Mouse (Mus musculus) cerebellum, postnatal 10 days (tissue): Measurements from ENCODE around the gene Gna12.

Experiments used
- DNase-seq, 2 experiments: peaks; one replicate each; pipeline ENCODE4 v3.0.0; 2021; ENCODE audit warnings: mixed read lengths in 2 of 2

The Gna12 gene

DNA sequence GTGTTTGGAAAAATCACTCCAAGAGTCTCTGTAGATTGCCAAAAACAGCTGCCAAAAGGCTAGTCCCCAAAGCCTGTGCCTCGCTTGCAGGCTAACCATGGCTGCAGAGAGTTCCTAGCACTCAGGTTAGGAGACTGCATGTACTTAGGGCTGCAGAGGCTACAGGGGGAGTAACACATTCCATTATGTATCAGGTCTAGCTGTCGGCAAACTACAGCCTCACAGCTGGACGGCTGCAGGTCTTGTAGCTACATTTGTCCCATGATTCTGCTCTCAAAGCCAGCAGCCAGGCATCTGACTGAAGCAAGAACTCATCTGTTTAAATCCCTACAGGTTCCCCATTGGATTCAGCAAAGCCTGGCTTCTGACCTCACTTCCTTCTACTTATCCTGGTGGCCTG lies 35.5 kb downstream of the Gna12 start:
- no peak for DNase-seq

DNA sequence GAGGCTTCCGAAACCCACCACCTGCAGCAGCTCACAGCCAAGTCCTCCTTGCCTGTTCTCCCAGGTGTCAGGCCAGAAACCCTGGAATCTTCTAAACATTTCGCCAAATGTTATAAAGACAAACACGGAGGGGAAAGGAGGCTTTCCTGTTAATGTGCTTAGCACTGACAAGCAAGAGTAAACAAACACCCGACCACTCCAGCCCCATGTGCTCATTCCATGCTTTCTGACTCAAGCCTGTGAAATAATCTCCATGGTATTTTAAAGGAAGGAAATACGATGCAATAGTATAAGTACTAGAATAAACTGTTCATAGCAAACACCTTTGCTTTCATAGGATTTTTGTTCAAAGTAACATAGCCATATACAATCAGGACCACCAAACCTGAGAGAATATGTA lies 38.0 kb downstream of the Gna12 start:
- DNase-seq = no peak

DNA sequence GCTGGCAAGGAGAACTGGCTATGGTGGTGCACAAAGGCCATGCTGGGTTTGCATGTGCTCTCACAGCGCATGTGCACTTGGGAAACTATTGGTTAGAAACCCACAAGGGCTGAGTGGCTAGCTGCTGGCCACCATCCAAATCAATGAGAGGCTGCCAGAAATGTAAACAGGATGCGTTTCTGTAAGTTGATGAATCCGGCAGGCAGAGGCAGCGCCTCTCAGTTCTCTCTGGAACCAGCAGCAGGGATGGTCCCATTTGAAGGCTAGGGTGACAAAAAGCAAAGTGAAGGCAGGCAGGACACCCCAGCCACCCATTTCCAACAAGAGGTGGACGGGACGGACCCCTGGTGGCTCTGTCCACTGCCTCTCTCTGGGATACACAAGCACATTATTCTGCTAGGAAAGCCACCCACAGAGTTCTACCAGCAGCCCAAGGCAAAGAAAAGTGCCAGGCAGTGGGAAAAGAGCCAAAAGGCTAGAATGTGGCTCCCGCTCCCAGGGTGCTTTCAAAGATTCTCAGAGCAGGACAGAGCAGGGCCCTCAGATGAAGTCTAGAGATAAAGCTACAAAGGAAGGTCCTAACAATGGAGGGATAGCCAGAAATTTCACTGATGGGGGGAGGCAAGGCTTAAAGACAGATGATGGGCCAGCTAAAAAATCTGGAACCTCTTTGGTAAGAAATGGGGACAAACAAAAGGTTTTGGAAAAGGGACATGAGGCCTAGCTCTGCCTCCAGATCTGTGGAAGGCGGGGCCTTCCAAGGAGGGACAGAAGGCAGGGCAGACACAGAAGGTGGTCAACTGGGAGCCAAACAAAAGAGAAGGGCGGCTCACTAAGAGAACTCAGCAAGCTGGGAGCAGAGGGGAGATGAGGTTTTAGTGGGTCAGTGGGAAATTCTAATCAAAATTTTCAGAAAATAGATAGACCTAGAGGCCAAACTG lies 39.0 kb downstream of the Gna12 start:
- DNase-seq = peak; percentile 78 to 81

DNA sequence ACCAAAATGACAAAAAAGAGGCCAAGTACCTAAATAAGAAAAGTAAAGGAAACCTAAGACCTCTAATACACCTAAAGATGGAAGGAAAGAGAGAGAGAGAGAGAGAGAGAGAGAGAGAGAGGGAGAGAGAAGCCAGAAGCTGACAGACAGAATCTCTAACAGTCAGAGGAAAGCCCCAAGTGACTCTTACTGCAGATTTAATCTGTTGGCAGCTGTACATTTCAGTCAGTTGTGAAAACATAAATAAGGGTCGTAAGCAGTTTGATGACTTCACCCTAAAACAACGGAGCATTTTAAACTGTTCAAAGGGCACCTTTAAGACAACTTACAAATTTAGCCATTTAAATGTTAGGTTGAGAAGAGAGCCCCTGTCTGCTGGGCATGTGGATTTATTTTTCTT lies 39.8 kb downstream of the Gna12 start:
- DNase-seq = no peak

DNA sequence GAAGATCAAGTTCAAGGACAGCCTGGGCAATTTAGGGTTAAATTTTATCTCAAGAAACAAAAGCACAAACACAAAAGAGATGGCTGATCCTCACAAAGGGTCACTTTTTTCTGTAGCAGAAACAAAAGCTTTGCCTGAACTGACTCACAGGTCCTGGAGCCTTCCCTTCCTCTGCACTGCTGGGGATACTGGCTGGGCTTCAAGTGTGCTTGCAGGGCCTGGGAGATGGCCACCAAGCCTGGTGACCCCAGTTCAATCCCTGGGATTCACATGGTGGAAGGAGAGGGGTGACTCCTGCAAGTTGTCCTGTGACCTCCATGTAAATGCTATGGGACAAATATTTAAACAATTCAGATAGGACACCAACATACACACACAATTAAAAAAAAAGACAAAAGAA lies 40.7 kb downstream of the Gna12 start:
- DNase-seq = no peak

DNA sequence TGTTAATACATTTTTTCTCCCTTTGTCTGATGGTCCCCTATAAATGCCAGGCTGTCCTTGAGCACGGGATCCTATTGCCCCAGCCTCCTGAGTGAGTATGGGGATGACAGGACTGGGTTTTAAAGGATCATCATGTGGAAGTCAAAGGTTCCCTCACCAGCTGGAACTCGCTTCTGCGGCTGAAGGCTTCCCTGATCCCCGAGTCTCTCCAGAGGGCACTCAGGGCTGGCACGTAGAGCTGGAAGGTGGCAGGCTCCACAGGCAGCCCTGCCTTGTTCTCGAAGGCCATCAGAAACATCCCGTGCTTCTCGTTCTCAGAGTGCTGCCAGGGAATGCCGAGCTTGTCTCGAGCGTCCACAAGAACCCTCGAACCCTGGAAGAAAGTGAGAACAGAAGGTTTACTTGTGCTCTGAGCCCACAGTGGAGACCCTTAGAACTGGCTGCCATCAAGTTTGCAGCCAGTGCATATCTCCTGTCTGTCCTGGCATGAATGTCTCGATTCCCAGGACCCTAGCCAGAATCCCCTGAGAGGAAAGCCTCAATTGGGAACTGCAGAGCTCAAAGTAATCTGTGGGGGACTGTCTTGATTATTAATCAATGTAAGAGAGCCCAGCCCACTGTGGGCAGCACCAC lies 44.9 kb downstream of the Gna12 start:
- DNase-seq = no peak

DNA sequence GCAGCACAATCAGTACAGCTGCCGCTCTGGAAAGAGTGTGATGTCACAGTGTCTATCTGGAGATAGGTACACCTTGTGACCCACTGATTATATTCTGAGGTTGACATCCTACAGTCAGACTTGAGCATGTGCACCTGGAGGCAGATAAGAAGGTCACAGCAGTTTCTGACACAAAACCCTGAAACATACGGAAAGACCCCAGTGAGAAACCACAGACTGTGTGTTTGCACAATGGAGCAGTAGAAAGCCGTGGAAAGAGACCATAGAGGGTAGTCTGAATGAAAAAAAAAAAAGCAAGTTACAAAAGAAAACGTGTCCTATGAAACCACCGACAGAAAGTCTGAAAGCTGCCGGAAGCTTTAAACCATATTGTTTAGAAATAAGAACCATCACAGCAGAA lies 45.9 kb downstream of the Gna12 start:
- no peak for DNase-seq

DNA sequence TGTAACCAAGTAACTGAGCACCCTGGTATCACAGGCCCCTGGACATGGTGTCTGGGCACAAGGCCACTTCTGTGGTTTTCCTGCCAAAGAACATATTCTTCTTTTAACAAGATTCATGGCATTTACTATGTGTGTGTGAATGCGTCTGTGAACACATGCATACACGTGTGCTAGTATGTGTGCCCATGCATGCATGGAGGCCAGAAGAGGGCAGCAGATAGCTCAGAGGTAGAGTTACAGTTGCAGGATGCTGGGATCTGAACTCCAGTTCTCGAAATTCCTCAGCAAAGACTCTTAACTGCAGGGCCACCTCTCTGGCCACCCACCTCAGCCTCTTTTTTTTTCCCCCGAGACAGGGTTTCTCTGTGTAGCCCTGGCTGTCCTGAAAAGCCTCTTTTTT lies 46.7 kb downstream of the Gna12 start:
- DNase-seq = no peak

DNA sequence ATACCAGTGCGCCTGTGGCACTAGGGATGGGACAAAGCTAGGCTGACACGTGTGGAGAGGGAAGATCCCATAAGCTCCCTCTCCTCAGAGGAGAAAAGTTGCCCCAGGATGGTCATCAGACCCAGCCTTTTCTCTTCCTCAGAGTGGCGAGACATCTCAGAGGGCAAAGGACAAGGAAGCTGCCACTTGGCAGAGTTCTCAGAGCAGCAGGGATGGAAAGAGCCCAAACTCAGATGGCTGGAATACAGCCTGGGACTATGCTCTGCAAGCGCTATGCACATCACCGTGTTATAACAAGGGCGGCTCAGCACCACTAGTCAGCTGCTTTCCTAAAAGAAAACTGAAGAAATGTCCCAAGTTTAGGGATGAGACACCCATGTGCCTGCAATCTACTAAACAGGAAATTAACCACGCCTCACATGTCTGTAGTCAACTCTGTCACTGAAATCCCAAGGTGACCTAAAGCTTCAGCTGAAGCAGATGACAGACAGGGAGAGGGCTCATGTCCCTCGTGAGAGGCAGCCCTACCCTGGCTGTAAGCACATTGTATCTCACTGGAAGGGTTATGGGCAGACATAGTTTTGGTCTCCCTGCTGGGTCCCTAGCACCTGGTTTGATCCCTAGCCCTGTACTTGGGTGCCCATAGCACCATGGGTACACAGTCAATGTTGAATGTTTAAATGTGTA lies 48.2 kb downstream of the Gna12 start:
- DNase-seq = no peak

DNA sequence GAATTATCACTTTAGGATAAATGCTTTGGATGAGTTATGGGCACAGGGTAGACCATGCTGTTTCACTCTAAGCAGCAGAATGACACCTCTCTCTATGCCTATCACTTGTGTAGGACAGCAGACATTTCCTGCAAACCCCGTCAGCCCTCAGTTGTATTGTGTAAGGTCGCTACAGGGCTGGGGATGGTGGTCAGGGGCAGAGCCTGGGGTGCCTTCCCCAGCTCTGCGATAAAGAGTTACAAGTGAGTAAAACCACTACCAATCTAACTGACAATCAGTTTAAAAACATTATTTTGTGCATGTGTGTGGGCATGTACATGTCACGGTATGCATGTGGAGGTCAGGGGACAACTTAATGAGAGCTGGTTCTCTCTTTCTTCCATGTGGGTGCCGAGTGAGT lies 49.1 kb downstream of the Gna12 start:
- DNase-seq = no peak

DNA sequence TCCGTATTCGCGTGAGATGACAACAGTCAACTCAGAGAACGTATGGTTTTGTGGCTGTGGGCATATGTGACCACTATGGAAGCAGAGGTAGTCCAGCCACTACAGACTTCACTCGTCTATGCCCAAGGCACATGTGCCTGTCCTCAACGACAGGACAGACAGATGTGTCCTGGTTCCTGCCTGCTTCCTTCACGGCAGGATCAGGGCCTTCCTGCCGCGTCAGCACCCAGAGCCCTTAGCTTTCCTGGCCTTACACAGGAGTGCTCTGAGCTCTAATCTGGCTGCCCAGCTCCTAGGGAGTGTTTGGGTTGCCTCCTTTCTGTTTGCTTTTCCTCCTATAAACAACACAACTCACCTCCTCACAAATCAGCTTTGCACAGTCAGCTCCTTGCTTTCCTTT lies 53.3 kb downstream of the Gna12 start:
- DNase-seq = no peak

DNA sequence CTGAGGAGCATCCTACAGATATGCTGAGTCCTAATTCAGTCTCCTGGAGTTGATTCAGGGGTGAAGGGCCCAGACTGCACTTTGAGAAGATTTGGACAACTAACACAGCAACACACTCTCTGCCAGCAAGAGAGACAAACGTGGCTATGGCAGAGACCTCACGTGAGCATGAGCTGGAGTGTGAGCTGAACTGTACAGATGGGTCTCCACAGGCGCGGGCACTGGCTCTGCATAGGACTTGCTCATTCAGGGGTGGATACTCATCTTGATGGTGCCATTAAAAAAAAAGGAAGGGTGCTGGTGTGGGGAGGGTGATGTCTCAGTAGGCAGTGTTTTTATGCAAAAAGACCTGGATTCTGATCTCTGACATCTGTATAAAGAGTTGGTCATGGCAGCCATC lies 55.1 kb downstream of the Gna12 start:
- DNase-seq = peak; percentile 67 to 81

DNA sequence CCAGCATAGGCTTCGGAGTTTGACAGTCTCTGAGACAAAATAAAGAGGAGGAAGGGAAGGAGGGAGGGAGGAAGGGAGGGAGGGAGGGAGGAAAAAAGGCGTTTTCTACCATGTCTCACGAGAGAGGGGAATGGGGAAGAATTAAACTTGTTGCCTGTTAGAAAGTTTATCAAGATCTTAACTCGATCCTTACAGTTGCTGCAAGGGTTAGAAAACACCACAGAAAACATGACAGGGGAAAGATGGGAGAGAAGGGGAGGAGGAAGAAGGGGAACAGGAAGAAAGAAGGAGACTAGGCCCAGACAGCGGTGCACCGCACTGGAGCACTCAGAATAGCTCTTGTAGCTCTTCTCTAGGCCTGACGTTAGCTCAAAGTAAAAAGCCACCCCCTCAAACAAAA lies 58.1 kb downstream of the Gna12 start:
- DNase-seq = no peak

DNA sequence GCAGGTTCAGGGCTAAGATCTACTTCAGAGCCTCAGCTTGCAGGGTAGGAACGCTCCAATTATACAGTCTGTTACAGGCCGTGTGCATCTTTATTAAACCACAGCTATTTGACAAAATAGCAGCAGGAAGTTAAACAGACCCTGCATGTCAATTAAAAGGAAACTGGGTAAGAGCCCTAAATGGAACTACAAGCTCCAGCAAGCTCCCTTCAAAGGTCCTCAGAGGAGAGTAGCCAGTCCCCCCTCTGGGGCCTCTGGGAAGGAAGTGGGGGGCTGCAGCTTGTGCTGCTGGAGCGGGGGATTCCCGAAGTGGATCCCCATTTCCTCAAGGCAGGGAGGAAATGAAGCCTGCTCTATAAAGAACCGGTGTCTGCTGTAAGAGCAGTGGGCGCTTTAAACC lies 58.6 kb downstream of the Gna12 start:
- DNase-seq = no peak

DNA sequence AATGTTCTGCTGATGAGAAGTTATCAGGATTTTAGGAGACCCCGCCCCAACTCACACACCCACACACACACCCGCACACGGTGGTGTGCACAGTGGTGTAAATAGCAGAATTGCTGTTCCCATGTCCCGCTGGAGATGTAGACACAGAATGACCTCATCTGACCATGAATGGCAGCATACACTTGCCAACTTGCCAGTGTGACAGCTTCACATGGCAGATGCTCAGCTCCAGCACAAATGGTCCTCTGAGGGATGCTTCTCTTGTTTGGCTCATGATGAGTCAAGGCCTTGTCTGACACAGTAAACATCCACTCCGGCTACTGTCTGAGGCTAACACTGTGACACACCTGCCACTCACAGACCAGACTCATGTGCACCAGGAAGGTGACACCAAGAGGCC lies 61.9 kb downstream of the Gna12 start:
- peak; percentile 78 to 82 for DNase-seq

DNA sequence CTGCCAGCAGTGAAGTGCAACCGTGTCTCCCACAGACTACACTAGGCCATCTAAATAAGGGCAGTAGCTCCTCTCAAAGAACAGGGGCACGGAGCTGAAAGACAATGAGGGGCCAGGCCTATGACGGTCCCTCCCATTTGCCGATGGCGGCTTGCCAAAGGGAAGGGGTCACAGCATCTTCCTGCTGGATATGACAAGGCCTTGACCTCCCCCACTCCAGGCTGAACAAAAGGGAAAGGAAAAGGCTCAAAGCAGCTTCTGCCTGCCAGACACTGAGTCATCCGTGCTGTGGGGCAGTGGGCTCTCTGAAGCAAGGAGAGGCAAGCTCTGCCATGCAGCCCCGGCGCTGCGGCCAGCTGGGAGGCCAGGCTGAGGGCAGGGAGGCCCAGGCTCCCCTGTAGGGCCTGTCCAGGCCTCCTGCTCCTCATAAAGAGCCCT lies 62.5 kb downstream of the Gna12 start:
- DNase-seq = peak; percentile 86 to 89

DNA sequence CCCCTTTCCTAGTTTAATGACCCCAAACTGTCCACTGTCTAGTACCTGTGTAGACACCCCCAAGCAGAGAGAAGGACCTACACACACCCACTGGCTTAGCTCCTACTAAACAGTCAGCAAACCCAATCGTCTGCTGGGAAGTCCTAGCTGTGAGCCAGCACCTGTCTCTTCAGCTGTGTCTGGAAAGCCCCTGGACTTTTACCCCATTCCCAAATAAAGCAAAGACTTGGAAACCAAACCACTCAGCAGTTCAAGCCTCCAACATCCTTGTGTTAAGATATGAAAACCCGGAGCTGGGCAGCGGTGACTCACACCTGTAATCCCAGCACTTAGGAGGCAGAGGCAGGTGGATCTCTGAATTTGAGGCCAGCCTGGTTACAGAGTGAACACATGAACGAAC lies 63.7 kb downstream of the Gna12 start:
- no peak for DNase-seq

DNA sequence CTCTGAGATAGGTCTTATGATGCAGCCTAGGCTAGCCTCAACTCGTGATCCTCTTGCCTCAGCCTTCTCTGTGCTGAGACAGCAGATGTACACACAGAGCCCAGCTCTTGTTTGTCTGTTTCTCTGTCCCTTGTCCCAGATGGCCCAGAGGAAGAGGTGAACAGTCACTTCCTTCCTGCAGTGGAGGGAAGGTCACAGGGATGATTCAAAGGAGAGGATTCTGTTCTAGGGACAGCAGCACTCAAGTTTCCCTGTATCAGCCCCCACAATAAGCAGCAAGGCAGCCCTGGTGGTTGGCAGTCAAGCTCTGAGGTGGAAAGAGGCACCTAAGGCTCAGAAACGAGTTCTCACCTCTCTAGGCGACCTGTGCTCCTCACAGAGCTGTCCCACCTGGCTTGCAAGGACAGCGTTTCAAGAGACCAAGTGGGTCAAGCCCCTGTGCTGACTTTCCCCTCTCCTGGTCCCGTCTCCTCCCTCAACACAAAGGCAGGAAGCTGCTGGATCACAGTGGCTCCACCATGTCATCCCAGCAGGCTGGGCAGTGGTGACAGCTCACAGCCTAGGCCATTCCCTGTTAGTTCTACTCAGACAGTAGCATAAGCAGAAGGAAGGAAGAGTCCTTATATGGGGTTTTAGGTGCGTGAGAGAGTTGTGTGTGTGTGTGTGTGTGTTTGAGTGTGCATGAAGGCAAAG lies 65.2 kb downstream of the Gna12 start:
- no peak for DNase-seq

DNA sequence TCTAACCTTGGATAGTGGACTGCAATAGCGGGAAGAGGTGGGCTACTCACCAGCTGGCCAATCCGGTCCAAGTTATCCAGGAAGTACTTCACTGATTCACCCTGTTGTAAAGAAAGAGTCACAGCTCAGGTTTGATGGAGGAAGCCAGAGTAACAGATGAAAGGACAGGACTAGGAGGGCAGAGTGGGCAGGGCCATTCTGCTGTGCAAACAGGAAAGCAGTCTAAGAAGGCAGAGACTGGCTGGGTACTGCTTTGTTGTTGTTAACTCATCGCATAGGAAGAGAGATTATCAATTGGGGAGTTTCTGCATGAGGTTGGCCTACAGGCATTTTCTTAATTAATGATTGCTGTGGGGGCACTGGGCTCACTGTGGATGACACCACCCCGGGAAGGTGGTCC lies 67.7 kb downstream of the Gna12 start:
- no peak for DNase-seq

DNA sequence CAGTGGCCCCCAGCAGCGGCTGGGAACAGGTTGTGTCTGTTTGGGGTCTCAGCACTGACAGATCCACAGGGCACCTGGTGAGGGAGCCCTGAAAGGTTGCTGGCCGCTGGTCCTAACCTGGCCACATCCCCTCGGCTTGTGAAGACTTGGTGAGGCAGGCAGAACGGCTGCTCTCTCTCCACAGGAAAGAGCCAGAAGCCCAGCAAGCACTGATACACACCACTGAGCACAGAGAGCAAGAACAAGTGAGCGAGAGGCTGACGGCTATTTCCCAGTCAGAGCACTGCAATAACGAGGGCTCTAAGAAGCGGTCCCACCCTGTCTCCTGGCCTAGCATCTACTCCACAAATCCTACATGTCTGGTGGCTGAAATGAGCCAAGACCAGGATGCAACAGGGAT lies 71.4 kb downstream of the Gna12 start:
- no peak for DNase-seq

DNA sequence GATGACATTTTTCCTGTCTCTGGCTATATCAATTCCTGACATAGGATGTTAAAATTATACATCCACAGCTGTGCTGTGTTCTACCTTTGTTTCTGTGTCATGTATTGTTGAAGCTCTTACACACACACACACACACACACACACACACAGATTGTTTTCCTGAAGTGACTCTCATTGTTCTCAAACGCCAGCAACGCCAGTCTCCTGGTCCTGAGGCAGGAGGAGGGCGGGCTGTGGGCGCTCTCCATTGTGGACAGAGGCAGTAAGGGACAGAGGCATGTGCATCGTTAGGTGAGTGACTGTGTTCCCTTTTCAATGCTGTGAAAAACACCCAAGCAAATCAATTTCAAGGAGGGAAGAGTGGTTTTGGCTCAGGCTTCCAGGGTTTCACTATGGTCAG lies 77.0 kb downstream of the Gna12 start:
- no peak for DNase-seq

DNA sequence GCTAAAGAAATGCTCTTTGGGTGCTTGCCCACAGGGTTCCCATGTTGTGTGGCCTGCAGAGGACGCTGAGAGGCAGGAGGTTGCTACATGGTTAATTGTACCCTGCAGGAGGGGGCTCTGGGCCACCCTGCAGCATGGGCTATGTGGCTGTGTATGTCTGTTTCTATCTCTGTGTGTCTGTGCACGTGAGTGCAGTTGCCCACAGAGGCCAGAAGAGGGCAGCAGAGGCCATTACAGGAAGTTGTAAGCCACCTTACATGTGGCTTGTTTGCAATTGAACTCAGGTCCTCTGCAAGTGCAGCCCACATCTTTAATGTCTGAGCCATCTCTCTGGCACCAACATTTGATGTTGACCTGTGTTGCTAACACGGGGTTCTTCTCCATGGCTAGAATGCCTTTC lies 77.6 kb downstream of the Gna12 start:
- DNase-seq = no peak

DNA sequence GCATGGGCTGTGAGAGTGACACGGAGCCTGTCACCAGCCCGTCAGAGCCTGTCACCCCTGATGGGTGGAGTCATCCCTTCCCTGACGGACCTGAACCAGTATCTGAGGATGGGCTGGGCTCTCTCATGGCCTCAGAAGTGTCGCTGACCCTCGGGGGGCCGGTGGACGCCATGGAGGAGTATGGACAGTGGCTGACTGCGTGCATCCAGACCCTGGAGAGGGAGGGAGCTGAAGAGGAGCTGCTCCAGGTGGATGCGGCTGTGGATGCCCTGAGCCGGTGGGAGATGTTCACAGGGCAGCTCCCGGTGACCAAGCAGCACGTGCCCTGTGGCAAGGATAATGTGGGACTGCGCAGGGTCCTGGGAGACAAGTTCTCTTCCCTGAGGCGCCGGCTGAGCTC lies 78.2 kb downstream of the Gna12 start:
- DNase-seq = no peak
